Mouse (Mus musculus): ENCODE measurements around the gene Gm49384. TPM values are rescaled to one million over a fixed set of nuclear protein-coding genes. Genes with fewer than 3 reads are reported as not detected.

Gm49384 gene
- polyA plus RNA-seq, 1 experiment from 2014 or later = 15.3 TPM

- no peaks in the 10 kb centered on the region; the same call in 1 of the 2 replicates for H3K36me3 ChIP-seq (ENCODE audit: control insufficient read depth, insufficient read depth)
- no peaks in the 10 kb centered on the region for H3K9me3 ChIP-seq (replicated peaks; ENCODE audit: control insufficient read depth, low read length)
- no peaks in the 10 kb centered on the region for H3K27me3 ChIP-seq (ENCODE audit: control insufficient read depth, insufficient read depth, low read depth, low read length)
- 43% methylated on average over 2 of the region's 2 CpGs for WGBS (ENCODE audit: insufficient replicate concordance)
- H3K4me2 ChIP-seq (ENCODE audit: low read depth, low read length) = no peak overlapping the region
- ATAC-seq (ENCODE audit: low read depth) = no peak
- H3K27ac ChIP-seq (ENCODE audit: low read length) = no peak overlapping the region
- no peak overlapping the region for H3K4me3 ChIP-seq (ENCODE audit: low read depth, low read length)
- no peak overlapping the region for H3K9ac ChIP-seq (ENCODE audit: low read depth, low read length)
- H3K4me1 ChIP-seq (ENCODE audit: control insufficient read depth, low read depth, low read length) = peaks cover 11% of the 10 kb centered on the region
Measured at GRCm38 (mm10) chr12:69229251-69229650, 25.2 kb upstream of the Gm49384 start.

- Histone ChIP-seq H3K4me3 (ENCODE audit: low read depth, low read length) (peak within 1 kb of the TSS; percentile 87), H3K4me2 (ENCODE audit: low read depth, low read length) (peak within 1 kb of the TSS; percentile 81), H3K9me3 (replicated peaks; ENCODE audit: control insufficient read depth, low read length) (no peaks in the 10 kb centered on the region), H3K9ac (ENCODE audit: low read depth, low read length) (peak within 1 kb of the TSS; percentile 82), H3K36me3 (ENCODE audit: control insufficient read depth, insufficient read depth) (no peaks in the 10 kb centered on the region; the same call in 1 of the 2 replicates), H3K27ac (ENCODE audit: low read length) (peak within 1 kb of the TSS; percentile 81), H3K27me3 (ENCODE audit: control insufficient read depth, insufficient read depth, low read depth, low read length) (no peaks in the 10 kb centered on the region), H3K4me1 (ENCODE audit: control insufficient read depth, low read depth, low read length) (peaks cover 11% of the 10 kb centered on the region)
- ATAC-seq (ENCODE audit: low read depth) = peak; percentile 95
- under 1% methylated on average over 37 of the region's 37 CpGs for WGBS (ENCODE audit: insufficient replicate concordance)
Measured at GRCm38 (mm10) chr12:69227776-69228466, 23.9 kb upstream of the Gm49384 start, which contains the start of gene Pole2. Pole2 (minus strand) TSS chr12:69228195.

- Histone ChIP-seq H3K4me2 (ENCODE audit: low read depth, low read length) (no peak overlapping the region), H3K9ac (ENCODE audit: low read depth, low read length) (no peak overlapping the region), H3K36me3 (ENCODE audit: control insufficient read depth, insufficient read depth) (peaks cover 15% of the 10 kb centered on the region), H3K4me1 (ENCODE audit: control insufficient read depth, low read depth, low read length) (no peaks in the 10 kb centered on the region), H3K9me3 (replicated peaks; ENCODE audit: control insufficient read depth, low read length) (no peaks in the 10 kb centered on the region), H3K27ac (ENCODE audit: low read length) (no peak overlapping the region), H3K4me3 (ENCODE audit: low read depth, low read length) (no peak overlapping the region), H3K27me3 (ENCODE audit: control insufficient read depth, insufficient read depth, low read depth, low read length) (no peaks in the 10 kb centered on the region)
- WGBS (ENCODE audit: insufficient replicate concordance) = 83% methylated on average over 19 of the region's 19 CpGs
- ATAC-seq (ENCODE audit: low read depth) = peak; percentile 51; the same call in 1 of the 2 replicates
Measured at GRCm38 (mm10) chr12:69220613-69221277, 16.7 kb upstream of the Gm49384 start.

- peaks cover 30% of the 10 kb centered on the region for H3K36me3 ChIP-seq (ENCODE audit: control insufficient read depth, insufficient read depth)
- 90% methylated on average over 7 of the region's 7 CpGs for WGBS (ENCODE audit: insufficient replicate concordance)
- no peak for ATAC-seq (ENCODE audit: low read depth)
Measured at GRCm38 (mm10) chr12:69216587-69216986, 12.5 kb upstream of the Gm49384 start.

GRCm38 (mm10) chr12:69215000-69215785 is 11.1 kb upstream of the Gm49384 start:
- Histone ChIP-seq H3K9ac (ENCODE audit: low read depth, low read length) (no peak overlapping the region), H3K4me3 (ENCODE audit: low read depth, low read length) (no peak overlapping the region), H3K27me3 (ENCODE audit: control insufficient read depth, insufficient read depth, low read depth, low read length) (no peaks in the 10 kb centered on the region), H3K9me3 (replicated peaks; ENCODE audit: control insufficient read depth, low read length) (no peaks in the 10 kb centered on the region), H3K36me3 (ENCODE audit: control insufficient read depth, insufficient read depth) (peaks cover 28% of the 10 kb centered on the region), H3K4me2 (ENCODE audit: low read depth, low read length) (no peak overlapping the region), H3K4me1 (ENCODE audit: control insufficient read depth, low read depth, low read length) (no peaks in the 10 kb centered on the region), H3K27ac (ENCODE audit: low read length) (no peak overlapping the region)
- ATAC-seq (ENCODE audit: low read depth) = no peak
- WGBS (ENCODE audit: insufficient replicate concordance) = 84% methylated on average over 3 of the region's 3 CpGs

More at GRCm38 (mm10) chr12:69216587-69216986, 12.5 kb upstream of the Gm49384 start:
- no peak overlapping the region for H3K9ac ChIP-seq (ENCODE audit: low read depth, low read length)
- H3K27me3 ChIP-seq (ENCODE audit: control insufficient read depth, insufficient read depth, low read depth, low read length) = no peaks in the 10 kb centered on the region
- H3K27ac ChIP-seq (ENCODE audit: low read length) = no peak overlapping the region
- no peaks in the 10 kb centered on the region for H3K4me1 ChIP-seq (ENCODE audit: control insufficient read depth, low read depth, low read length)
- no peak overlapping the region for H3K4me2 ChIP-seq (ENCODE audit: low read depth, low read length)
- H3K9me3 ChIP-seq (replicated peaks; ENCODE audit: control insufficient read depth, low read length) = no peaks in the 10 kb centered on the region
- no peak overlapping the region for H3K4me3 ChIP-seq (ENCODE audit: low read depth, low read length)

- Histone ChIP-seq H3K4me2 (ENCODE audit: low read depth, low read length) (no peak overlapping the region), H3K27me3 (ENCODE audit: control insufficient read depth, insufficient read depth, low read depth, low read length) (no peaks in the 10 kb centered on the region), H3K4me1 (ENCODE audit: control insufficient read depth, low read depth, low read length) (no peaks in the 10 kb centered on the region), H3K27ac (ENCODE audit: low read length) (no peak overlapping the region), H3K9ac (ENCODE audit: low read depth, low read length) (no peak overlapping the region), H3K4me3 (ENCODE audit: low read depth, low read length) (no peak overlapping the region), H3K36me3 (ENCODE audit: control insufficient read depth, insufficient read depth) (peaks cover 25% of the 10 kb centered on the region), H3K9me3 (replicated peaks; ENCODE audit: control insufficient read depth, low read length) (no peaks in the 10 kb centered on the region)
- 75% methylated on average over 7 of the region's 7 CpGs for WGBS (ENCODE audit: insufficient replicate concordance)
- ATAC-seq (ENCODE audit: low read depth) = no peak
Measured at GRCm38 (mm10) chr12:69214393-69214792, 10.3 kb upstream of the Gm49384 start.

GRCm38 (mm10) chr12:69213186-69213777 is 9.2 kb upstream of the Gm49384 start:
- ATAC-seq (ENCODE audit: low read depth) = no peak
- no peaks in the 10 kb centered on the region for H3K27me3 ChIP-seq (ENCODE audit: control insufficient read depth, insufficient read depth, low read depth, low read length)
- no peaks in the 10 kb centered on the region for H3K4me1 ChIP-seq (ENCODE audit: control insufficient read depth, low read depth, low read length)
- no peak overlapping the region for H3K27ac ChIP-seq (ENCODE audit: low read length)
- no peak overlapping the region for H3K4me2 ChIP-seq (ENCODE audit: low read depth, low read length)
- H3K9ac ChIP-seq (ENCODE audit: low read depth, low read length) = no peak overlapping the region
- no peak overlapping the region for H3K4me3 ChIP-seq (ENCODE audit: low read depth, low read length)
- H3K36me3 ChIP-seq (ENCODE audit: control insufficient read depth, insufficient read depth) = peaks cover 23% of the 10 kb centered on the region
- H3K9me3 ChIP-seq (replicated peaks; ENCODE audit: control insufficient read depth, low read length) = no peaks in the 10 kb centered on the region
- 78% methylated on average over 13 of the region's 13 CpGs for WGBS (ENCODE audit: insufficient replicate concordance)

- H3K36me3 ChIP-seq (ENCODE audit: control insufficient read depth, insufficient read depth) = peaks cover 25% of the 10 kb centered on the region
Measured at GRCm38 (mm10) chr12:69211057-69211456, 7.0 kb upstream of the Gm49384 start.

More at GRCm38 (mm10) chr12:69211057-69211456, 7.0 kb upstream of the Gm49384 start:
- no peak overlapping the region for H3K27ac ChIP-seq (ENCODE audit: low read length)
- ATAC-seq (ENCODE audit: low read depth) = no peak
- H3K4me3 ChIP-seq (ENCODE audit: low read depth, low read length) = no peak overlapping the region
- H3K9ac ChIP-seq (ENCODE audit: low read depth, low read length) = no peak overlapping the region
- no peaks in the 10 kb centered on the region for H3K4me1 ChIP-seq (ENCODE audit: control insufficient read depth, low read depth, low read length)
- no peaks in the 10 kb centered on the region for H3K27me3 ChIP-seq (ENCODE audit: control insufficient read depth, insufficient read depth, low read depth, low read length)
- WGBS (ENCODE audit: insufficient replicate concordance) = 77% methylated on average over 5 of the region's 5 CpGs
- no peak overlapping the region for H3K4me2 ChIP-seq (ENCODE audit: low read depth, low read length)
- H3K9me3 ChIP-seq (replicated peaks; ENCODE audit: control insufficient read depth, low read length) = no peaks in the 10 kb centered on the region

All from liver, embryonic 16.5 days (tissue).